Mouse (Mus musculus) intestine, postnatal 0 days (tissue): ENCODE data around the gene Sat2. TPM values are rescaled to one million over a fixed set of nuclear protein-coding genes. Genes with fewer than 3 reads are reported as not detected.

Experiments
- ATAC-seq: fragments of 200-750 bp; cut with Nextera tagmentation; 2 replicates; pipeline ENCODE4 v1.8.0; 2017; ENCODE audit warnings: mild to moderate bottlenecking, moderate TSS enrichment, moderate library complexity
- H3K27ac ChIP-seq: fragments of 300-500 bp; sonication (generic); 2 replicates; pipeline ENCODE4 v1.5.1; 2014; ENCODE audit warnings: mild to moderate bottlenecking, low read depth, low read length, moderate library complexity
- H3K27me3 ChIP-seq: fragments of 300-500 bp; sonication (generic); replicated peaks from 2 replicates; pipeline ENCODE4 v1.6.1; 2014; ENCODE audit warnings: low read length, mixed read lengths; ENCODE audit not compliant: control insufficient read depth, insufficient read depth
- H3K36me3 ChIP-seq: fragments of 300-500 bp; sonication (generic); 2 replicates; pipeline ENCODE4 v1.6.1; 2014; ENCODE audit warnings: mild to moderate bottlenecking, moderate library complexity; ENCODE audit not compliant: control insufficient read depth, insufficient read depth
- H3K4me1 ChIP-seq: fragments of 300-500 bp; sonication (generic); replicated peaks from 2 replicates; pipeline ENCODE4 v1.6.1; 2014; ENCODE audit warnings: antibody characterized with exemption, low read length, mixed read lengths; ENCODE audit not compliant: control insufficient read depth, insufficient read depth
- H3K4me2 ChIP-seq: fragments of 300-500 bp; sonication (generic); replicated peaks from 2 replicates; pipeline ENCODE4 v1.6.1; 2014; ENCODE audit warnings: low read depth, mild to moderate bottlenecking, moderate library complexity
- H3K4me3 ChIP-seq: fragments of 300-500 bp; sonication (generic); 2 replicates; pipeline ENCODE4 v1.5.1; 2014; ENCODE audit warnings: low read depth, low read length
- H3K9ac ChIP-seq: fragments of 300-500 bp; sonication (generic); 2 replicates; pipeline ENCODE4 v1.6.1; 2014; ENCODE audit warnings: mild to moderate bottlenecking, low read depth, low read length
- H3K9me3 ChIP-seq: fragments of 300-500 bp; sonication (generic); 2 replicates; pipeline ENCODE4 v1.6.1; 2016; ENCODE audit warnings: mixed run types; ENCODE audit not compliant: control insufficient read depth
- CTCF ChIP-seq: sonication (generic); IDR thresholded peaks from 2 replicates; pipeline ENCODE4 v1.5.1; 2016; ENCODE audit warnings: low read depth, mild to moderate bottlenecking, control low read depth, antibody characterized with exemption, moderate library complexity
- WGBS: fragments of 180-500 bp; shearing (Covaris S2); extraction: QIAGEN DNeasy Blood & Tissue Kit; methylation state at CpG from one replicate; pipeline ENCODE4 v1.1.7; 2014; 5-methylcytosine and 5-hydroxymethylcytosine counted together
- microRNA counts: library from miRNA; unstranded; fragments of <30 nt; microRNA quantifications from one replicate; lab custom pipeline; 2016
- microRNA-seq: library from miRNA; unstranded; fragments of <30 nt; microRNA quantifications from one replicate; pipeline ENCODE4, GENCODE M21; 2016
- polyA plus RNA-seq: library from polyadenylated mRNA; unstranded; fragments of >200 nt; fragmentation: Nextera tagmentation; extraction: Ambion mirVana; gene quantifications from 2 replicates; pipeline ENCODE4 v1.2.1, GENCODE M21; 2015

Gene Sat2
- polyA plus RNA-seq, 1 experiment from 2014 or later: 34.1 TPM

DNA sequence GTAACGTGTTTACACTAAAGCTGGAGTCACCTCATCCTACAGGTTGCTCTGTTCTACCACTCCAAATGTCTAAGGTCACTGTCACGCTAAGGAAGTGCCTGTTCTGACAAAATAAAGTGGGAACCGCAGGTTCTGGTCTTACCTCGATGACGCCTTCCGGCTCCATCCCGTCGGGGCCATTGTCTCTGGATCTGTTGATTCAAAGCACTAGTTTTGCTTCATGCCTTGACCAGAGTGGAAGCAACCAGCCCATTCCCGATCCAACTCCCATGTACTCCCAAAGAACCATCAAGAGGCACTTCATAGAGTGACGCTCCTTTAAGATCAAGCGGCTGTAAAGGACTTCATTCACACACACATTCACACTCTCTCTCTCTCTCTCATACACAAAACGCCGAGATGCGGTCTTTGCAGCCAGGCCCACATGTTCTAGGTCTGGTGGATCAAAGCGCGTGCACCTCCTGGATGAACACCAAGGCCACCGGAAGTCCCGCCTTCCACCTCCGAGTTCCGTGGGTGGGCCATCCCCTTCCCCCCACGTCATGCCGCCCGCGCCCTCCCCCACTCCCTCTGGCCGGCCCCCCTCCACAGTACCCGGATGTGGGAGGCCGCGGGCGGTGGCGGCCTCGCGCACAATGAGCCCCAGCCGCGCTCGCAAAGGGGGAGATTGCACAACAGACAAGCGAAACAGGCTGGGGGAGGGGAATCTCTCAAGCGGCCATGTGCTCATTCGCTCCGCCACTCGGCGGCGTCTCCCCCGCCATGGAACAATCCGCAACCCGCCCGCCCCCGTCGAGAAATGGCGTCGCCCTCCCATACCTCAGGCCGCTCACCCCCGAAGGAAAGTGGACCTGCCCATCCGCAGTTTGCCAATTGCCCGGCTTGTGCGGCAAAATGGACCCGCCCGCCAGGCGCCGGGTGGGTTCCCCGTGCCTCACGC is 49.2 kb downstream of the Sat2 start:
- H3K9ac ChIP-seq: peak overlapping the region; percentile 99
- peak overlapping the region; percentile 99 for H3K4me3 ChIP-seq
- peak overlapping the region; percentile 99 for H3K27ac ChIP-seq
- peaks cover 4% of the 10 kb centered on the region; the same call in 1 of the 2 replicates for H3K4me1 ChIP-seq
- peaks cover 69% of the 10 kb centered on the region for H3K36me3 ChIP-seq
- under 1% methylated on average over 60 of the region's 61 CpGs for WGBS
- TF ChIP-seq CTCF: peak; percentile 42
- peak overlapping the region; percentile 73 for H3K4me2 ChIP-seq
- H3K27me3 ChIP-seq: no peaks in the 10 kb centered on the region
- H3K9me3 ChIP-seq: no peaks in the 10 kb centered on the region
- ATAC-seq: peak; percentile 71

DNA sequence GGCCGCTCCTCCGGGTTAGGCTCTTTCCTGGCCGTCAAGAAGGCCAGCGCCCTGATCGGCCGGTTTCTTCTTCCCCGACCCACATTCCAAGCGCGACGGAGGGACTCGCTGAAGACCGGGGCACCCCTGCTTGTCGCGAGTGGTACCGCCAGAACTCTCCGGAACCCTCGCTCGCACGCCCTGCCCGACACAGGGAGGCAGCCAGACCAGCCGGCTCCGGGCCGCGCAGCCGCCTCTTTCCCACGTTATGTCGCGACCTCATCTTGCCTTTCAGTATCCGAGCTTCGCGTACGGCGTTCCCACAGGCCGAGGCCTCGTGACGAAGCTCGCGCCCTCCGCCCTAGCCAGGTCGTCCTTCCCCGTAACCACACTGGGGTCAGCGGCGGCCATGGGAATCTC is 49.9 kb downstream of the Sat2 start:
- Histone ChIP-seq H3K9ac (peak overlapping the region; percentile 99), H3K9me3 (no peaks in the 10 kb centered on the region), H3K27me3 (no peaks in the 10 kb centered on the region), H3K27ac (peak overlapping the region; percentile 99), H3K4me2 (peak overlapping the region; percentile 73), H3K4me1 (peaks cover 4% of the 10 kb centered on the region; the same call in 1 of the 2 replicates), H3K36me3 (peaks cover 70% of the 10 kb centered on the region), H3K4me3 (peak overlapping the region; percentile 99)
- under 1% methylated on average over 43 of the region's 43 CpGs for WGBS
- no peak for TF ChIP-seq CTCF
- ATAC-seq: peak; percentile 7; the same call in 1 of the 2 replicates

GRCm38 (mm10) chr11:69672211-69672706 is 50.4 kb downstream of the Sat2 start, which contains the start of gene Eif4a1:
Gene Eif4a1 (minus strand): TSS chr11:69672423.
- Histone ChIP-seq H3K9me3 (no peaks in the 10 kb centered on the region), H3K4me3 (peak within 1 kb of the TSS; percentile 99), H3K9ac (peak within 1 kb of the TSS; percentile 99), H3K27me3 (no peaks in the 10 kb centered on the region), H3K36me3 (peaks cover 72% of the 10 kb centered on the region), H3K27ac (peak within 1 kb of the TSS; percentile 99), H3K4me2 (peak within 1 kb of the TSS; percentile 73), H3K4me1 (peaks cover 4% of the 10 kb centered on the region; the same call in 1 of the 2 replicates)
- WGBS: under 1% methylated on average over 36 of the region's 36 CpGs
- ATAC-seq: peak; percentile 95
- TF ChIP-seq CTCF: no peak

MicroRNA genes within 50 kb of the gene (microRNA counts, 519-probe panel; counts per million panel counts)
- microRNA mmu-miR-1934 (lab: Ali Mortazavi, UCI) (not detected), microRNA mmu-miR-467f (lab: Ali Mortazavi, UCI) (2,778 counts per million, percentile 27 among the panel's probes with 10 or more counts)

Small RNAs within 50 kb of the gene (microRNA-seq; reads per million reads assigned to microRNA genes)
- gene Mir1934: 4.3 reads per million, percentile 10 among the genes with 10 or more reads in this experiment
- gene Mir467f: not detected

Other genes starting within 250 kb of the Sat2 start
- 159 and 164 TPM in 2 replicates for gene Naa38, start 226.5 kb upstream of the Sat2 start, polyA plus RNA-seq
- gene Cyb5d1, start 226.4 kb upstream of the Sat2 start, polyA plus RNA-seq: 8.6 and 8.9 TPM in 2 replicates
- gene Tmem88, start 223.8 kb upstream of the Sat2 start, polyA plus RNA-seq: 24.1 and 24.9 TPM in 2 replicates
- gene Kdm6b, start 208.3 kb upstream of the Sat2 start, polyA plus RNA-seq: 18.2 and 23.6 TPM in 2 replicates
- 8.0 and 8.7 TPM in 2 replicates for gene Dnah2, start 72.9 kb upstream of the Sat2 start, polyA plus RNA-seq
- gene Efnb3, start 61.8 kb upstream of the Sat2 start, polyA plus RNA-seq: 4.4 and 4.6 TPM in 2 replicates
- 14.3 and 14.7 TPM in 2 replicates for gene Wrap53, start 41.8 kb upstream of the Sat2 start, polyA plus RNA-seq
- 48.0 and 49.6 TPM in 2 replicates for gene Trp53, start 41.7 kb upstream of the Sat2 start, polyA plus RNA-seq
- 5.9 and 7.5 TPM in 2 replicates for gene Atp1b2, start 16.1 kb upstream of the Sat2 start, polyA plus RNA-seq
- 0.24 TPM in 1 of 2 replicates, not detected in the other for gene Shbg, start 4.1 kb upstream of the Sat2 start, polyA plus RNA-seq
- gene Fxr2, start 11.0 kb downstream of the Sat2 start, polyA plus RNA-seq: 9.8 and 10.8 TPM in 2 replicates
- not detected in 2 replicates for gene Sox15, start 33.3 kb downstream of the Sat2 start, polyA plus RNA-seq
- gene Mpdu1, start 40.6 kb downstream of the Sat2 start, polyA plus RNA-seq: 95.7 and 96.6 TPM in 2 replicates
- 20.9 and 21.0 TPM in 2 replicates for gene Cd68, start 44.1 kb downstream of the Sat2 start, polyA plus RNA-seq
- 279 and 291 TPM in 2 replicates for gene Eif4a1, start 50.4 kb downstream of the Sat2 start, polyA plus RNA-seq
- 26.7 and 27.6 TPM in 2 replicates for gene Senp3, start 60.1 kb downstream of the Sat2 start, polyA plus RNA-seq
- 1.6 and 1.8 TPM in 2 replicates for gene Tnfsf13, start 63.8 kb downstream of the Sat2 start, polyA plus RNA-seq
- 6.6 and 7.2 TPM in 2 replicates for gene Tnfsf12, start 73.8 kb downstream of the Sat2 start, polyA plus RNA-seq
- gene Tnfsfm13, start 74.1 kb downstream of the Sat2 start, polyA plus RNA-seq: 4.1 and 4.8 TPM in 2 replicates
- gene Polr2a, start 136.6 kb downstream of the Sat2 start, polyA plus RNA-seq: 13.3 and 14.0 TPM in 2 replicates
- gene Slc35g3, start 139.9 kb downstream of the Sat2 start, polyA plus RNA-seq: 0.09 and 0.12 TPM in 2 replicates
- 2.1 and 2.4 TPM in 2 replicates for gene Zbtb4, start 143.9 kb downstream of the Sat2 start, polyA plus RNA-seq
- 2.4 and 2.8 TPM in 2 replicates for gene Chrnb1, start 173.9 kb downstream of the Sat2 start, polyA plus RNA-seq
- gene Fgf11, start 179.8 kb downstream of the Sat2 start, polyA plus RNA-seq: 0.18 and 0.38 TPM in 2 replicates
- 58.0 and 59.4 TPM in 2 replicates for gene Tmem102, start 183.6 kb downstream of the Sat2 start, polyA plus RNA-seq
- gene Gm39566, start 193.3 kb downstream of the Sat2 start, polyA plus RNA-seq: not detected in 2 replicates
- gene Spem2, start 196.4 kb downstream of the Sat2 start, polyA plus RNA-seq: 0.07 TPM in 1 of 2 replicates, not detected in the other
- not detected in 2 replicates for gene Spem1, start 200.2 kb downstream of the Sat2 start, polyA plus RNA-seq
- gene Nlgn2, start 215.8 kb downstream of the Sat2 start, polyA plus RNA-seq: 1.8 and 2.2 TPM in 2 replicates
- 584 and 590 TPM in 2 replicates for gene Tmem256, start 216.5 kb downstream of the Sat2 start, polyA plus RNA-seq
- gene Plscr3, start 224.4 kb downstream of the Sat2 start, polyA plus RNA-seq: 42.0 and 44.8 TPM in 2 replicates
- 11.7 and 12.8 TPM in 2 replicates for gene Tnk1, start 236.7 kb downstream of the Sat2 start, polyA plus RNA-seq